Mouse (Mus musculus): ENCODE data around the gene D5Ertd579e. TPM values are rescaled to one million over a fixed set of nuclear protein-coding genes. Genes with fewer than 3 reads are reported as not detected.
A peak's percentile ranks its signal among the peaks of the same experiment; 100 is the strongest.

The D5Ertd579e gene
- total and polyA plus RNA-seq, 2 experiments = 12.7 to 31.5 TPM

DNA sequence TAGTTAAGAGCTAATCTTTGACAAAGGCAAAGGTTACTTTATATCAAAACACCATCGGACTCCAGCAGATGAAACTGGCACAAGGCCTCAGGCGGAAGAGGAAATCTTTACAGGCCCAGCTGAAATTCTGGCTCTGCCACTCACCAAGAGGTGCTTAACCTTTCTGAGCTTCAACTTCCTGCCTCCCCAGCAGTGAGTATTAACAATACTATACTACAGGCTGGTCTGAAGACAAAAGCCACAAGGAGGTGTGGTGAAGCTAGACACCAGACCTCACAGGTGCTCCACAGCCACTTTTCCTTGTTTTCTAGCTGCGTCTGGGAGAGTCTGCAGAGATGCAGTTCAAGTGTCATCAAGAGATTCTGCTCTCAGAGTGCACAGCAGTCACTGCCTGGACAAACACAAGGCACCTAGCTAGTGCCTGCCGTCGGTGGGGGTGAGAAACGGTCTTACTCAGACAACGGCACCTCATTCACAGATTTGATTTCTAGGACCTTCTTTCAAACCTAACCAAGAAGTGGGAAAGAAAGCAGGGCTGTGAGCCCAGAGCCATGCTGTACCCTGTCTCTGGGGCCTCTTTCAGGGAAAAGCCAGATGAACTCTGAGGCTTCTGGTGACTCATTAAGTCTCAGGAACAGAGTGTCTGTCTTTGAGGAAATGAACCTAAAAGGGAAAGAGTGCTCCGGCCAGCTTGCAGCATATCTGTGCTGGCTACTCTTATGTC lies 121.5 kb downstream of the D5Ertd579e start:
- H3K4me3 ChIP-seq (ENCODE audit: insufficient read depth, low read depth, low read length) = no peak overlapping the region
- WGBS = 19% methylated on average over 8 of the region's 8 CpGs
- H3K36me3 ChIP-seq (ENCODE audit: control insufficient read depth, insufficient read depth, low read length) = no peaks in the 10 kb centered on the region; the same call in 1 of the 2 replicates
- H3K27me3 ChIP-seq (ENCODE audit: control insufficient read depth, insufficient read depth, low read length) = no peaks in the 10 kb centered on the region
- peak overlapping the region; percentile 59 for H3K27ac ChIP-seq (replicated peaks; ENCODE audit: insufficient read depth, low read depth, low read length)
- H3K79me2 ChIP-seq (ENCODE audit: control insufficient read depth, insufficient read depth, low read length) = peaks cover 30% of the 10 kb centered on the region; the same call in 1 of the 2 replicates
- peak; percentile 87 for DNase-seq (ENCODE audit: extremely low read depth, low read depth, low spot score)
- H3K4me1 ChIP-seq (ENCODE audit: control insufficient read depth, insufficient read depth, low read length) = peaks cover 38% of the 10 kb centered on the region
- TF ChIP-seq POLR2A (IDR thresholded peaks at IDR 0.05; ENCODE audit: extremely low read depth, insufficient read depth, low read length) (no peak), CTCF (IDR thresholded peaks at IDR 0.05; ENCODE audit: low read depth, low read length) (no peak)
- no peak overlapping the region for H3K9ac ChIP-seq (ENCODE audit: low read depth, low read length)

DNA sequence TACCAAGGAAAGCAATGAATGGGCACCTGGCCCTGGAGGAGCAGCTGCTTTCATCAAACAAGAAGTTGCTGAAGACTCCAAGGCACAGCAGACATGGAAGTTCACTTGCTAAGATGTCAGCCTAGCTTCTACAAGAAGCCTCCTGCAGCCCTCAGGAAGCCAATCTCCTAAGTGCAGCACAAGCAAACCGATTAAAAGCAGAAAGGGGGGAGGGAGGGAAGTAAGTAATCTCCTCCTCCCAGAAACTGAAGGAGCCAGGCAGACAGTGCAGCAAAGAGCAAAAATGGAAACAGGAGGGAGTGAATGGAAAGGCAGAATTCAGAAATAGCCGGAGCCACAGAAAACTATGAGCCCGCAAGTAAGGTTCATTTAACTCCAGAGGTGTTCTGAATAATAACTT lies 122.5 kb downstream of the D5Ertd579e start:
- Histone ChIP-seq H3K36me3 (ENCODE audit: control insufficient read depth, insufficient read depth, low read length) (no peaks in the 10 kb centered on the region; the same call in 1 of the 2 replicates), H3K27ac (replicated peaks; ENCODE audit: insufficient read depth, low read depth, low read length) (peak overlapping the region; percentile 60), H3K27me3 (ENCODE audit: control insufficient read depth, insufficient read depth, low read length) (no peaks in the 10 kb centered on the region), H3K79me2 (ENCODE audit: control insufficient read depth, insufficient read depth, low read length) (peaks cover 26% of the 10 kb centered on the region; the same call in 1 of the 2 replicates), H3K9ac (ENCODE audit: low read depth, low read length) (no peak overlapping the region), H3K4me3 (ENCODE audit: insufficient read depth, low read depth, low read length) (no peak overlapping the region), H3K4me1 (ENCODE audit: control insufficient read depth, insufficient read depth, low read length) (peaks cover 42% of the 10 kb centered on the region)
- DNase-seq (ENCODE audit: extremely low read depth, low read depth, low spot score) = no peak
- 53% methylated on average over 3 of the region's 3 CpGs for WGBS
- TF ChIP-seq CTCF (IDR thresholded peaks at IDR 0.05; ENCODE audit: low read depth, low read length) (no peak), POLR2A (IDR thresholded peaks at IDR 0.05; ENCODE audit: extremely low read depth, insufficient read depth, low read length) (no peak)

DNA sequence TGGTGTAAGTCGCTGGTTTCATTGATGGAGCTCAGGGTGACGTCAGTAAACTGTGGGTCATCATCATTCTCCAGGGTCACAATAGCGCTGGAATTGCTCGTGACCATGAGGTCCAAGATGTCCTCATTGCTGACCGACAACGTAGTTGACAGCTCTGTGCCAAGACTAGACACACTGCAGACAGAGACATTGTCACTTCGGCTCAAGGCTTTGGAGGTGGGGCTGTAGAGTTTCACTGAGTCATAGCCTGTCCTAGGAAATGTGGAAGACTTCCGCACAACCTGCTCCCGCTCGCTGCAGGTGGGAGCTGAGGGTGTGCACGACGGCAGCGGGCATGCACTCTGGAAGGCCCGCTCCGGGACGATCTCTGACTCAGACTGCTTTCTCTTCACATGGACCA lies 124.5 kb downstream of the D5Ertd579e start:
- 90% methylated on average over 16 of the region's 16 CpGs for WGBS
- Histone ChIP-seq H3K27ac (replicated peaks; ENCODE audit: insufficient read depth, low read depth, low read length) (peak overlapping the region; percentile 20; the same call in 1 of the 2 replicates), H3K36me3 (ENCODE audit: control insufficient read depth, insufficient read depth, low read length) (no peaks in the 10 kb centered on the region; the same call in 1 of the 2 replicates), H3K79me2 (ENCODE audit: control insufficient read depth, insufficient read depth, low read length) (peaks cover 22% of the 10 kb centered on the region; the same call in 1 of the 2 replicates), H3K27me3 (ENCODE audit: control insufficient read depth, insufficient read depth, low read length) (no peaks in the 10 kb centered on the region), H3K4me3 (ENCODE audit: insufficient read depth, low read depth, low read length) (no peak overlapping the region), H3K4me1 (ENCODE audit: control insufficient read depth, insufficient read depth, low read length) (peaks cover 54% of the 10 kb centered on the region), H3K9ac (ENCODE audit: low read depth, low read length) (no peak overlapping the region)
- peak; percentile 38 for DNase-seq (ENCODE audit: extremely low read depth, low read depth, low spot score)
- TF ChIP-seq POLR2A (IDR thresholded peaks at IDR 0.05; ENCODE audit: extremely low read depth, insufficient read depth, low read length) (no peak), CTCF (IDR thresholded peaks at IDR 0.05; ENCODE audit: low read depth, low read length) (no peak)

DNA sequence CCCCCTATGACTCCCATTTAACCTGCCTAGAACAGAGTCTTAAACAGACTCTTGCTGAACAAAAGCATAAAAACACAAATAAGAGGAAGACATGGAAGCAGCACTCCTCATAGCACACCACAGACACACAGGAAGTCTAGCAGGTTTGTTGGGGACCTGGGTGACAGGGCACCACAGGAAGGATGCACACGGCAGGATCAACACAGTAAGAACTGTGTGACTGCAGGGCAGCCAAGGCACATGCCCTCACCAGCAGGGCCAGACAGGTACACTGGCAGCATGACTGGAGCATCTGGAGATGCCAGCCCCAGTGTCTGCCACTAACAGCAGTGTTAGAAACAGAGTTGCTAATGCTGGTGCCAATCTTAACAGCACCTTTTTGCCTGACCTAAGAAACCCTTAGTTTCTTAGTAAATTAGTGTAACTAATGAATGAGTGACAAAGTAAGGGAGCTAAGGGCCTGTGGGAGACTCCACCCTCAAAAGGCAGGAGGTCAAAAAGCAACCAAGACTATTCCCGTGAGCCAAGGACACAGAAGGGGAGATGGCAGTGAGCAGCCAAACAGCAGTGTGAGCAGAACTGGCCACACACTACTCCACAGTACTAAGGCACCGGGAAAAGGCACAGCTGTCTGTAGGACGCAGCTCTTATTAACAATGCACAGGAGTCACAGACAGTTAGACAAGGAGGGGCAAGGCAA lies 125.1 kb downstream of the D5Ertd579e start:
- no peak overlapping the region for H3K4me3 ChIP-seq (ENCODE audit: insufficient read depth, low read depth, low read length)
- peaks cover 50% of the 10 kb centered on the region for H3K4me1 ChIP-seq (ENCODE audit: control insufficient read depth, insufficient read depth, low read length)
- TF ChIP-seq CTCF (IDR thresholded peaks at IDR 0.05; ENCODE audit: low read depth, low read length) = no peak
- H3K27ac ChIP-seq (replicated peaks; ENCODE audit: insufficient read depth, low read depth, low read length) = peak overlapping the region; percentile 20
- DNase-seq (ENCODE audit: extremely low read depth, low read depth, low spot score) = peak; percentile 55
- peaks cover 22% of the 10 kb centered on the region; the same call in 1 of the 2 replicates for H3K79me2 ChIP-seq (ENCODE audit: control insufficient read depth, insufficient read depth, low read length)
- H3K36me3 ChIP-seq (ENCODE audit: control insufficient read depth, insufficient read depth, low read length) = no peaks in the 10 kb centered on the region; the same call in 1 of the 2 replicates
- no peaks in the 10 kb centered on the region for H3K27me3 ChIP-seq (ENCODE audit: control insufficient read depth, insufficient read depth, low read length)
- 54% methylated on average over 4 of the region's 4 CpGs for WGBS
- no peak overlapping the region for H3K9ac ChIP-seq (ENCODE audit: low read depth, low read length)

DNA sequence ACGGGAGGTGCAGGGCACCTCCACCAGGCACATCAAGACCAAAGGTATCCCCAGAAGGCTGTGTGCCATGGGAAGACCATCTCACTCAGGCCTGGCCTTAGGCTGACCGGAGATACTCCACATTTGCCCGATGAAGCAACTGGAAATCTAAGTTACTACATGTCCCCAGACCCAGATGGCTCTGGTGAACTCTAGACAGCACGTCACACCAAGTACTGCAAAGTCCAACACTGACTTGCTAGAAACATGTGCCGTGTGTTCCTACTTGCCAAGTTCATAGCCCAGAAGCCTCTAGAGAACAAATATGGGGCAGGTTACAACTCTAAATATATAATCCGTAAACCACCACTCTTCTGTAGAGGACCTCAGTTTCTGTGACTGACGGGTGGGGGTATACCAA lies 125.7 kb downstream of the D5Ertd579e start:
- Histone ChIP-seq H3K27ac (replicated peaks; ENCODE audit: insufficient read depth, low read depth, low read length) (peak overlapping the region; percentile 51), H3K79me2 (ENCODE audit: control insufficient read depth, insufficient read depth, low read length) (peaks cover 25% of the 10 kb centered on the region; the same call in 1 of the 2 replicates), H3K9ac (ENCODE audit: low read depth, low read length) (no peak overlapping the region), H3K27me3 (ENCODE audit: control insufficient read depth, insufficient read depth, low read length) (no peaks in the 10 kb centered on the region), H3K4me3 (ENCODE audit: insufficient read depth, low read depth, low read length) (no peak overlapping the region), H3K36me3 (ENCODE audit: control insufficient read depth, insufficient read depth, low read length) (no peaks in the 10 kb centered on the region; the same call in 1 of the 2 replicates), H3K4me1 (ENCODE audit: control insufficient read depth, insufficient read depth, low read length) (peaks cover 45% of the 10 kb centered on the region)
- TF ChIP-seq CTCF (IDR thresholded peaks at IDR 0.05; ENCODE audit: low read depth, low read length) (no peak), POLR2A (IDR thresholded peaks at IDR 0.05; ENCODE audit: extremely low read depth, insufficient read depth, low read length) (no peak)
- peak; percentile 94 for DNase-seq (ENCODE audit: extremely low read depth, low read depth, low spot score)
- 29% methylated on average over 7 of the region's 7 CpGs for WGBS
